ENCODE assay signal across 38 mouse cellular contexts in genomic region chr15:32182026-32182425, GRCm38 (mm10). TPM values are rescaled to one million over a fixed set of nuclear protein-coding genes. Genes with fewer than 3 reads are reported as not detected.
"Had no signal": no experiment of that assay in that cellular context is flagged by ENCODE, and none has a peak within 500 bp of the region (broad histone marks: within the 10 kb centered on the region; RNA-seq: fewer than 3 reads in every experiment).

No protein-coding gene starts in this region.

- H3K9me3 ChIP-seq: heart, embryonic 10.5 days; heart, embryonic 12.5 days; heart, embryonic 13.5 days; heart, embryonic 15.5 days; hindbrain, embryonic 10.5 days; hindbrain, embryonic 12.5 days; hindbrain, embryonic 13.5 days; hindbrain, embryonic 15.5 days; intestine, embryonic 15.5 days had no signal

- H3K4me1 ChIP-seq: heart, embryonic 10.5 days; heart, embryonic 12.5 days; heart, embryonic 13.5 days; heart, embryonic 15.5 days; hindbrain, embryonic 10.5 days; hindbrain, embryonic 12.5 days; hindbrain, embryonic 13.5 days; hindbrain, embryonic 15.5 days; intestine, embryonic 15.5 days had no signal

- H3K27me3 ChIP-seq: heart, embryonic 12.5 days; heart, embryonic 13.5 days; heart, embryonic 15.5 days; hindbrain, embryonic 12.5 days; hindbrain, embryonic 13.5 days; hindbrain, embryonic 15.5 days; intestine, embryonic 15.5 days had no signal

- ATAC-seq: hindbrain, embryonic 16.5 days; hindbrain, postnatal 0 days; inflammation-experienced regulatory T-cells, adult 6 months; intestine, embryonic 15.5 days; intestine, embryonic 16.5 days; intestine, postnatal 0 days had no signal

- H3K27ac ChIP-seq: heart, embryonic 10.5 days; heart, embryonic 13.5 days; heart, embryonic 15.5 days; hindbrain, embryonic 10.5 days; hindbrain, embryonic 12.5 days; hindbrain, embryonic 13.5 days; hindbrain, embryonic 14.5 days; hindbrain, embryonic 15.5 days; hindbrain, postnatal 0 days; intestine, embryonic 15.5 days; kidney, postnatal 0 days; layer of hippocampus, adult 2 months; left cerebral cortex, adult 2 months had no signal

- H3K4me2 ChIP-seq: heart, embryonic 11.5 days; heart, embryonic 12.5 days; heart, embryonic 13.5 days; heart, embryonic 15.5 days; hindbrain, embryonic 12.5 days; hindbrain, embryonic 13.5 days; hindbrain, embryonic 14.5 days; hindbrain, embryonic 15.5 days; intestine, embryonic 15.5 days had no signal

- DNase-seq: heart, postnatal 10 days; heart, postnatal 14 days; heart, postnatal 36 days; heart, postnatal 4 days; kidney, adult 11 months; kidney, adult 18-20 months; kidney, postnatal 10 days; kidney, postnatal 14 days; kidney, postnatal 25 days; kidney, postnatal 4 days; layer of hippocampus, adult 9-11 months; layer of hippocampus, postnatal 36 days had no signal

- H3K9ac ChIP-seq: heart, embryonic 12.5 days; heart, embryonic 13.5 days; heart, embryonic 15.5 days; hindbrain, embryonic 12.5 days; hindbrain, embryonic 13.5 days; hindbrain, embryonic 14.5 days; hindbrain, embryonic 15.5 days; intestine, embryonic 15.5 days had no signal

- H3K36me3 ChIP-seq: heart, embryonic 10.5 days; heart, embryonic 12.5 days; heart, embryonic 13.5 days; heart, embryonic 15.5 days; hindbrain, embryonic 10.5 days; hindbrain, embryonic 12.5 days; hindbrain, embryonic 13.5 days; hindbrain, embryonic 15.5 days; intestine, embryonic 15.5 days had no signal

- H3K4me3 ChIP-seq: heart, embryonic 10.5 days; heart, embryonic 12.5 days; heart, embryonic 13.5 days; heart, embryonic 15.5 days; hindbrain, embryonic 10.5 days; hindbrain, embryonic 12.5 days; hindbrain, embryonic 13.5 days; hindbrain, embryonic 15.5 days; intestine, embryonic 15.5 days; layer of hippocampus, adult 2 months; left cerebral cortex, adult 2 months had no signal

RNA-seq across cellular contexts. Expression of gene Tas2r119, which starts 4.9 kb away (rescaled TPM):
- polyA plus RNA-seq: heart, embryonic 10.5 days; heart, embryonic 11.5 days; heart, embryonic 12.5 days; heart, embryonic 13.5 days; heart, embryonic 14.5 days; heart, embryonic 15.5 days; heart, embryonic 16.5 days; heart, postnatal 0 days; hindbrain, embryonic 10.5 days; hindbrain, embryonic 11.5 days; hindbrain, embryonic 12.5 days; hindbrain, embryonic 13.5 days; hindbrain, embryonic 14.5 days; hindbrain, embryonic 15.5 days; hindbrain, embryonic 16.5 days; hindbrain, postnatal 0 days; inflammation-experienced regulatory T-cells, adult 6 months; intestine, embryonic 14.5 days; intestine, embryonic 15.5 days; intestine, embryonic 16.5 days; intestine, postnatal 0 days; kidney, embryonic 14.5 days; kidney, postnatal 0 days; large intestine, adult 2 months had no signal
